Mouse (Mus musculus) frontal cortex, postnatal 14 days (tissue): Measurements from ENCODE around the gene Gramd1a.

Experiments
- DNase-seq, 2 experiments: peaks; one replicate each; pipeline ENCODE4 v3.0.0; 2022; ENCODE audit warnings: low spot score in 2 of 2

Gene Gramd1a

DNA sequence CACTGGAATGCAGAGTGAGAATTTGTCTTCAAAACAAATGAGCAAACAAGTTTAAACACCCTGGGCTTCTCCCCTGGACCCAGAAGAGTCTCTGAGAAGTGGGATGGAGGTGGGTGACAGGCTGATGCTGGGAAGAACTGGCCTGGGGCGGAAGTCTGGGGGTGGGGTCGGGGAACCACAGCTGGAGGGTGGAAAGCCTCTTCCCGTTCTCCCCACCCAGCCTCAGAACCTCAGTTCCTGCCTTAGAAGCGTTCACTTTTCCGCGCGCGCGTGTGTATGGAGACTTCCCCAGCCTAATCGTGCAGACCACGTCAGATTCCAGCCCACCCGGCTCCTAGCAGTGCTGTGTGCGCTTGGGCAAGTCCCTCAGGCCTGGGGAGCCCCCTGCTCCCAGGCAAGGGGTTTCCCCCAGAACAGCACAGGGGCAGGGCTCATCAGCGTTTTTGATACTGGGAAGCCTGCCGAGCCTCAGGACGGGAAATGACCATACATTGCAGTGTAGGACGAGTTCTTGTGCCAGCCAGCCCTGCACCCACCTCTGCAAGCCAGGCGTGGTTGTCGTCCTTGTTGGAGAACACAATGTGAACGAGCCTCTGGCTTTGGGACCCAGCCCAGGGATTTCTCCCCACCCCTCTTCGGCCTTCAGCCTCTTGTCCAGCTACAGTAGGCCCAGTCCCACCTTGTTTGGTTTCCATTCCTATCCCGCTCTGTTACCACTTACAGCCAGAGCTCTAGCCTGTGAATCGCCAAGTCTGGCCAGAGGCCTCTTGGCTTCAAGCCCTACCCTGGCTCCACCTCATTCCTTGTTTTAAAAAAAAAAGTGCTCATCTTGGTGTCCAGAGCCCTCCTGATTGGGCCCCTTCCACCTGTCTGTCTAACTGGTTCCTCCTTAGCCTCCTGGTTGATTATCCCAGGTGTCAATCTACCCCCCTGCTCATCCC, 4.1 kb downstream of the Gramd1a start:
- no peak for DNase-seq

DNA sequence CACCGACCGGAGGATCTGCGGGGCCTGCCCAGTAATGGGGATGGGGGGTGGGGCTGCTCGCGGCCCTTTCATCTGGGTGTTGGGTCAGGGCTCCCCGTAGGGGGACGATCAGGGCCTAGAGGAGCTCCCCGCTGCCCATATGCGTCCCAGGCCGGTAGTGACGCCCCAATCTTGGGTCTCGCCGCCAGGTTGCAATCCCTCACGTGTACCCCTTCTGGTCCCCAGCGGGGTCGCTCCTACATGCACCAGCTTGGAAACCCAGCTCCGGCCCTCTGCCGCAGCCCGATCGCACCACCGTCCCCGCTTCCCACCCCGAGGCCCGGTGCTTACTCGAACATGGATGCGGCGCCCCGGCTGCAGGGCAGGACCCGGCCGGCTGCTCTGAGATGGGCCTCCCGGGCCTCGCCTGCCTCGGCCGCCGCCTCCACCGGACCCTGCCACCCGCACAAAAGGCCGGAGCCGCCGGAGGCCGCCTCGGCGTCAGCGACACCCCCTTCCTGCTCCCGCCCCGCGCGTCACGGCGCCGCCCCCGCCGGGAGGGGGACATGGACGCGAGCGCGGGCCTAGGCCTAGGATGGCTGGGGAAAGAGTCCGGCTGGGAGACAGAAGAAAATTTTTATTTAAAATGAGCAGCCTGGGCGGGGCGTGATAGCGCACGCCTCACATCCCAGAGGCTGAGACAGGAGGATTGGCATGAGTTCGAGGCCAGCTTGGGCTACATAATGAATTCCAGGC, 5.0 kb downstream of the Gramd1a start:
- DNase-seq: peak; percentile 77 to 78

DNA sequence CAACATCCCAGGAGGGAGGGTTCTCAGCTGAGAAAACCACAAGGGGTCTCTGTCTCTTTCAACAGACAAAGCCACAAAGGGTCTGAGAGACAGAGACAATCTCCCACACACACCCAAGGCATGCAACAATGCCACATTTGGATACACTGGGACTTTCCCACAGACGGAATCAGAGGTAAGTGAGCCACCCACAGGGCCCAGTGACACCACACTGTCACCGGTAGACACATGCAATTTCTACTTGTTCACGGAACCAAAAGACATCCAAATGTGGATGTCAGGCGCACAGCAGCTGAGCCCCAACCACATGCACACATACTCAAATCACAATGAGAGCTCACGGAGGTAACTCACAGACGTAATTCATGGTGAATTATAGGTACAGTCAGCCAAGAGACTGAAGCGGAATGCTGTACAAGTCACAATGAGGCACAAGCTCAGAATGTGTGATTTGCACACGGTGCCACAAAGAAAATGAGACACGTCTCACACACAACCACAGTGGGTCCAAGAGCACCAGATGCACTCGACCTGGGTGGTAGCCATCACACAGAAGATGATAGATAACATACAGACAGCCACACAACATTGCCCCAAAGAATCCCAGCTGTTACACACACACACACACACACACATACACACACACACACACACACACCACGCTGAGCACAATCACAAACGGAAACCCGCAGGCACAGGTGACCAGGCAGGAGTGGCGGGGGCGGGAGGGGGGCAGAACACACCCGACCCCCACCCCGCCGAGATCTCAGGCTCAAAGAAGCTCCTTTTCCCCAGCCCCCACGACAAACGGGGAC, 5.7 kb downstream of the Gramd1a start:
- no peak for DNase-seq

DNA sequence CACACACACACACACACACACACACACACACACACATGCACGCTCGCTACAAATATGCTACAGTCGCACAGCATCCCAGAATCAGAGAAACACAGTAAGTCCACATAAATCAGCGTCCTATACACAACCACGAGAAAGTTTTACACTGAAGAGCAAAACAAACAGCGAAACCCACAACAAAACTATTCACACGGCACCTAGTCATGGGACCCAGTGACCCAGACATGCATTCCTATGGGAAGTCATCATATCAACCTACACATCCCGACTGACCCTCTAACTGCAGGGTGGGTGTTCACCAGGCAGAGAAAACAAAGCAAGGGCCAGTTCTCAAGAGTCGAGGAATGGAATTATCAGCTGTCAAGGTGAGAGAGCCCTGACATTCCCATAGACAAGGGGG, 6.4 kb downstream of the Gramd1a start:
- no peak for DNase-seq

- no peak for DNase-seq
Measured at GRCm38 (mm10) chr7:31148756-31149155, 6.9 kb downstream of the Gramd1a start.

GRCm38 (mm10) chr7:31148086-31148485, 7.6 kb downstream of the Gramd1a start:
- DNase-seq: no peak

DNA sequence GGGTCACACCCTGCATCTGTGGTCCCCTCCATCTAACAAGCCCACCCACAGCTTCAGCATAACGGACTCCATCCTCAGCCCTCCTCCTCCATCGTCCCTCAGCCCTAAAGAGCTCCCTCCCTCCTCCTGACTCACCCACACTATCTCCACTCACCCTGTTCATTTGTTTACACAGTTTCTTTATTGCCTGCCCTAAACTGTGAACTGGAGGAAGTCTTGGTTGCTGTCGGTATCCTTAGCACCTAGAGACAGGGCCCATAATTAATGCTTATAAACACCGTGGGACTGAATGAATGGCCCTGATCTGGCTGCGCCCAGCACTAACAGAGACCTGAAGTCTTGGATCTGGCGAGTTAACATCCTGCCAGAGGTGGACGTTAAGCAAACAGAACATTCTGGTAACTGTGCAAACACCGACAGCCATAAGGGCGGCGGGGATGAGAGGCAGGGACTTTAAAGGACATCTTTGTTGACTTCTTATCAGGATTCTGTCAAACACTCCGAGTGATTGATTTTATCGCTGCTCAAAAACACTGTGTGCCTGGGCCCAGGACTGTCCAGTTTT, 10.0 kb downstream of the Gramd1a start:
- no peak for DNase-seq

GRCm38 (mm10) chr7:31144886-31145285, 10.8 kb downstream of the Gramd1a start:
- DNase-seq: no peak

DNA sequence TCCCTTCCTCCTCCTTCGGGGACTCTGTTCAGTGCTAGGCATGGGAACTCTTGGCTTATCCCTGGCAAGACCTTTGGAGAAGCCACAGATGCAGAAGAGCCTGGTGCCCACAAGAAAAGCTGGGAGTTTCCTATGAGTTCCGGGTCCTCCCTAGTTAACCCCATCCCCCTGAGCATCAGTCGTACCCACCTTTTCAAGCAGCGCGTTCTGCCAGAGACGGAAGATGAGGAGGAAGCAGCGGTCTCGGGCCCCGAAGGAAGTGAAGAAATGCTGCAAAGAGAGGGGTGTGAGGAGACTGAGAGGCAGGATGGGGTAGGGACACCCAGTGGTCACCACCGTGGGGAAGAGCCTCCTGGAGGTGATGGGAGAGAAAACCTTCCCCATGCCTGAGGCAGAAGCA, 14.8 kb downstream of the Gramd1a start:
- peak in 1 of 2 experiments; percentile 3 for DNase-seq

DNA sequence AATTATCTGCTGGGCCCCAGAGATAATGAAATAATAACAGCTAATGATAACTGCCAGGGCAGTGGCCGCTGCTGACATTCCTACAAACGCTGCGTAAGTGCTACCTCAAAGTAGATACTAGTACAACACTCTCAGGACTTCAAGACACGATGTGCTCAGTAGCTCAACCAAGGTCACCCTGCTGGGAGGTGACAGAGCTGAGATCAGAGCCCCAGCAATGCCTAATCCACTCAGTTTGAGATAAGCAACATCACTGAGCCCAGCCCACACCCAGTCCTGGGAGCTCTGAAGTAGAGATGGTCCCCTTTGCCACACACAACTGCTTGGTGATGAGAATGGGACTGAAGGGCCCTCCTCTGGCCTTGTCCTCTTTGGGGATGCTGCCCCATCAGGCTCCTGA, 15.4 kb downstream of the Gramd1a start:
- peak in 1 of 2 experiments; percentile 3 for DNase-seq

DNA sequence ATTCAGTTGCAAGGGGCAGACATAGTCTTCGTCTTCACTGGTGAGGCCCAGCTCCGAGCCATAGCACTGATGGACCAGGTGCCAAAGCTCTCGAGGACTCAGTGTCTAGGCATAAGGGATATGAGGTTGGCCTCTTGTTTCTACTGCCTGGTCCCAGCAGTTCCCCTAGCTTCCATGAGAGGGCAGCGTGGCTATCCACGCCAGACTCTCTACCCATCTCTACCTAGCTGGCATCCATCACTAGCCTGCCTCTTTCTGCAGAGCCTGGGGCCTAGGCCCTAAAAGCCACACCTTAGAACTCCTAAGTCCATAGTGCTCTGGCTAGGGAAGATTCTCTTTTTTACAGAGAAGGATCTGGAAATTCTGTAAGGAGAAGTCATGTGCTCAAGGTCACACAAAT, 15.9 kb downstream of the Gramd1a start:
- DNase-seq: no peak

GRCm38 (mm10) chr7:31135717-31136116, 20.0 kb downstream of the Gramd1a start:
- DNase-seq: no peak

GRCm38 (mm10) chr7:31131866-31132265, 23.8 kb downstream of the Gramd1a start:
- DNase-seq: no peak

DNA sequence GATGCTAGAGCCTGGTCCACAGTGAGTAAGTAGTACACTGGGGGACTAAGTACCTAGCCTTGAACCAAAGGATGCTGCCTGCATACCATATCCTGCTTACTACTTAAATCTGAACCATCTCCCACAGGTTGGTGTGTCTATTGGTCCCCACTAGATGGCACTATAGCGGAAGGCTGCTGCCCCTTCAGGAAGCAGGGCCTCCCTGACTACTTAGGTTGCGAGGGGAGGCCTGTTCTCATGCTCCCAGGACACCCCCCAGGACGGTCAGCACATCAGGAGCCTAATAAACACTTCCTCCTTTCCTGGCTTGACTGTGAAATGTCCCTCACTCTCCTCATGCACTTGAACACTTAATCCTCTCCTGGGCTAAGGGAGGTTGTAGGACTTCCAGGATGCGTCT, 24.9 kb downstream of the Gramd1a start:
- no peak for DNase-seq

GRCm38 (mm10) chr7:31130197-31130596, 25.5 kb downstream of the Gramd1a start:
- DNase-seq: no peak

GRCm38 (mm10) chr7:31128157-31128705, 27.5 kb downstream of the Gramd1a start:
- DNase-seq: no peak

- peak in 1 of 2 experiments; percentile 66 for DNase-seq
Measured at GRCm38 (mm10) chr7:31126851-31127724, 28.6 kb downstream of the Gramd1a start, which contains the start of gene Scn1b. Gene Scn1b (minus strand): TSS chr7:31127003.

DNA sequence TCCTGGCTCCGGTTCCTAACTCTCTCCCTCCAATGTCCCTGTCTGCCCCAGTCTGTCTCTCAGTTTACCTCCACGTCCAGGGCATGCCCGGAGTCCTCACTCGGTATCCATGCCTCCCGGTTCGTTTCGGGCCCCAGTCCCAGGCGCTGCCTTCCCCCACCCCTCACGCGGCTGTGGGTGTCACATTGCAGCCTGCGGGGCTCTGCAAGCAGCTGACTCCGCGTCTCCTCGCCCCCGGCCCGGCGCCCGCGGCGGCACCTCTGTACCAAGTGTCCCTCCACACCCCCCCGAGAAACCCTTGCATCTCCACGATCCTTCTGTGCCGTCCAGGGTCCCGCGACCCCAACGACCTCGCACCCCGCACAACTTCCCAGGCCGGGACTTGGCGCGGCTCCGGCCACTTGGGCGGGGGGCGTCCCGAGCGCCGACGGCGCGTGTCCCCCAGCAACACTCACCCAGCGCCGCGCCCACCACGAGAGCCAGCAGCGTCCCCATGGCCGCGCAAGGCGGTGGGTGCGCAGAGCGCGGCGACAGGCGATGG, 29.4 kb downstream of the Gramd1a start:
- DNase-seq: no peak

GRCm38 (mm10) chr7:31125116-31125515, 30.6 kb downstream of the Gramd1a start:
- DNase-seq: no peak

DNA sequence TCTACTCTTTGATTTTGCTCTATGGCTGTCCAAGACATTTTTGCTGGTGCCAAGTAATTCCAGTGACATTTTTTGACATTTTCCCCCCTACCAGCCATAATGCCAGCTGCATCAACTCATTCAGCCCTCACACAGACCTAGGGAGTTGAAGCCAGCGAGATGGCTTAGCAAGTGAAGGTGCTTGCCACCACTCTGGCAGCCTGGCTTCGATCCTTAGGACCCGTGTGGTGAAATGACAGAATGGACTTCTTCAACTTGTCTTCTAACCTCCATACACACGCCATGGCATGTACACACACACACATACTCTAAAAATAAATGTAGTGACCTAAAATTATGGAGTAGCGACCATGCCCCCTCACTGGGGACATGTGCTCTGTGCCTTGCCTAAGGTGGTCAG, 31.3 kb downstream of the Gramd1a start:
- DNase-seq: no peak
